Mouse (Mus musculus): ENCODE results near the gene Trpc1.

The Trpc1 gene

DNA sequence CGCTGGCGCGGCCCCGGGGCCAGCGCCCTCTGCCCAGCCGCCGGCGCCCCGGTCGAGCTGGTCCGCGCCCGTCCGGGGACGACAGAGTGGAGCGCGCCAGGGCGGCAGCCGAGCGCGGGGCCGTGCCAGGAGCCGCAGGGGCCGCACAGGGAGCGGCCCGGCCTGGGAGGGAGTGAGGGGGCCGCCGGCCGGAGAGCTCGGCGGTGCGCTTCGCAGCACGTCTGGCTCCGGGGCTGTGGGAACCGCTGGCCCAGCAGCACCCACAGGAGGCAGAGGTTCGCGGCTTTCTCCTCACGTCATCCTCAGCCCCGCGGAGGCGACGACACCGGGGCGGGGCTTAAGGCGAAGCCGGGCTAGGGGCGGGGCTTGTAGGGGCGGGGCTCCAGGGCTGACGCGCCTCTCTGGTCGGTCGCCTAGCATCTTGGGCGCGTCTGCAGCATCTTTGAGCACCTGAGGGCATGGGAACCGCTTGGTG, at the start of gene Trpc1:
Gene Trpc1, minus strand, starts transcription at position 339 of the 475 bp plus-strand sequence.
- peak; percentile 83 for DNase-seq (ENCODE audit: low spot score)

DNA sequence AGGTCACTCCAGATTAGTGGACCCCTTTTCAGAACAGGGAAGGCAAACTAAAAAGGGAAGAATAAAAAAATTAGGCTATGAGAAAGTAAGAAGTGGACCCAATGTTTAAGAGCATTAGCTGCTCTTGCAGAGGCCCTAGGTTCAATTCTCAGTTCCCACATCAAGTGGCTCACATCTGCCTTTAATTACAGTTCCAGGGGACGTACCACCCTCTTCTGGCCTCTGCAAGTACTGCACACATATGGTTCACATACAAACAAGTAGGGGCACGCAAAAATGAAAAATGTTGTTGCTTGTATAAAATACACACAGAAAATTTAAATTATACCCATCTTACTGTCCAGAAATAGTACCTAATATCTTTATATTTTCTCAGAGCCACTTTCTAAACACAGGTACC, 46.1 kb upstream of the Trpc1 start:
- DNase-seq (ENCODE audit: low spot score) = no peak

DNA sequence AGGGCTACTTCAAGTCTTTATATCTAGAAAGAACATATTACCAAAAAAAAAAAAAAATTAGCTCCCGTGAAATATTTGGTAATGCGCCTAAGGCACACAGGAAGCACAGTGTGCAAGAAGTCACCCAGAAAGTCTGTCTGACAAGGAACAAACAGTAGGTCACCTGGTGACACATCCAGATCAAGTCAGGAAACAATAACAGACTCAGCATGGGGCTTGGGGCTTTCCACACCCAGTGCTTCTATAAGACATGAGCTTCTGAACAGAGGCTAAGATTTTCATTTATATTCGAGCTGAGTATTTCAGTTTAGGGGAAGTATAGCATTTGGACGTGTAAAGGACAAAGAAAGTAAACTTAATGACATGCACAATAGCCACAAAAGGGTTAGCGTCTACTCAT, 45.7 kb upstream of the Trpc1 start:
- no peak for DNase-seq (ENCODE audit: low spot score)

DNA sequence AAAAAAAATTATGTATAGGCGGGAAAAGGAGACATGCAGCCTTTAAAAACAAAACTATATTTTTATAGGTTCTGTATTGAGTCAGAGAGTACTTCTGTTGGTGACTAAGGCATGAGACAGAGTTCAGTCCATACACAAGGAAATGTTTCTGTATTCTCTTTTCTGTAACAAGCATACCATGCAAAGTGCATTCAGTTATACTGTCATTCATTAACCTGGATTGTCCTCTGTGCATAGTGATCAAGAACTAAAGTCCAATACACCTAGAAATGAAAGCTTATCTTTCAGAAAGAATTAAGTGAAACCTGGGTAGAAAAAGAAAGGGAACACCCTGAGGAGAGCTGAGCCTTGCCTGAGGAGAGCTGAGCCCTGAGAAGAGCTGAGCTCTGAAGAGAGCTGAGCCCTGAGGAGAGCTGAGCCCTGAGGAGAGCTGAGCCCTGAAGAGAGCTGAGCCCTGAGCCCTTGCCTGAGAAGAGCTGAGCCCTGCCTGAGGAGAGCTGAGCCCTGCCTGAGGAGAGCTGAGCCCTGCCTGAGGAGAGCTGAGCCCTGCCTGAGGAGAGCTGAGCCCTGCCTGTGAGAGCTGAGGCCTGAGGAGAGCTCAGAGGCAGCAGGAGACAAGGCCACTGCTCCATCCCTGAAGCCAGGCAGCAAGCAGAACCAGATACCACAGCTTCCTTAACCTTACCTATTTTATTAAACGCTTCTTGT, 45.1 kb upstream of the Trpc1 start:
- no peak for DNase-seq (ENCODE audit: low spot score)

DNA sequence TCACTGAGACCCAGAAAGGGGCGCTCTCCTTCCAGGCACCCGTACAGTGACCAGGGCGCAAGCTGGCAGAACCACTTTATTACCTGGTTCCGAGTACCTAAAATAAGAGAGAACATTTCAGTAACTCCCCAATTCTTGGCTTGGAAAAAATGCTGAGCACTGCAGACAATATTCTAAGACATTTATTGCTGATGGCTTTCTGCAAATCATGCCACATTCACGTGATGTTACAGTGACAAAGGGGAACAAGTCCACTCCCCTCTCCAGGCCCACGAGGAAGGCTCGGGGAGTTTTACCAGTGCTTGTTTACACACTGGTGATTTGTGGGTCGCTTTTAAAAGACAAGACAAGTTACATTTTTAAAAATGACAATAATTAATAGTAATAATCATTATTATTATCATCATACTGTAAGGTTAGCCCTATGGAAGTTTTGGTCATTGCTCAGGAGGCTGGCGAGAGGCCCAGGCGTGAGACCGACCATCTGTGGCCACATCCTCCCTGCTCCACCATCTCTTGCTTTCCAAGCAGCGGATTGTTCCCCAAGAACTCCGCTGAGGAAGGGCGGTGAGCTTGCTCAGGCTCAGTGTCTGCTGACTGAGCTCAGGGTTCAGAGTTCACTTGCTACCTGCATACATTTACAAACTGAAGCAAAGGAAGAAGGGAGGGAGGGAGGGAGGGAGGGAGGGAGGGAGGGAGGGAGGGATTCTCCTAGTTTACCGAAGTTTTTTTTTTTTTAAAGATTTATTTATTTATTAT, 44.0 kb upstream of the Trpc1 start:
- no peak for DNase-seq (ENCODE audit: low spot score)

DNA sequence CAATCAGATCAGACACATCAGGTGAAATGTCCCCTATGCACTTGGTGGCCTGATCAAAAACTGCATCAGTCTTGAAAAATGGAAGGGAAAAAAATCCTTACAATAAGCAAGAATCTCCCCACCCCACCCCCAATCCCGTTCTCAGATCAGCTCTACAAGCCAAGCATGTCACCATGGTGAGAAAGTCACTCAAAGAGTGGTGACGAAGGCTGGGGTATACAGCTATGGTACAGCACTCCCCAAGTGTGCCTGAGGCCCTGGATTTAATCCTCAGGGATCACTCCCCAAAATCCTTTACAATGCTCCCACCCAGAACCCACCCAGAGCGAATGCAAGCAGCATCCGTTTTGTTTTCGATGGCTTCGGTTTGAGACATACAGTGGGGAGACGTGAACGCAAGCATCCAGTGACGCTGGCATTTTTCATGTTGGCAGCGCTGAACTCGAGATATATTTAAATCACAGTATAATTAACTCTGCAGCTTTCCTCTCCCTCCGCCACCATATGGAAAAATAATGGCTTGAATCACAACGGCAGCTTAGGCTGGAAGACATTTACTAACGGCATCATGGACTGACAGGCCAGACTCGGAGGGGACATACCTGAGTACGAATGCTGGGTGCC, 34.8 kb upstream of the Trpc1 start:
- DNase-seq (ENCODE audit: low spot score) = no peak

DNA sequence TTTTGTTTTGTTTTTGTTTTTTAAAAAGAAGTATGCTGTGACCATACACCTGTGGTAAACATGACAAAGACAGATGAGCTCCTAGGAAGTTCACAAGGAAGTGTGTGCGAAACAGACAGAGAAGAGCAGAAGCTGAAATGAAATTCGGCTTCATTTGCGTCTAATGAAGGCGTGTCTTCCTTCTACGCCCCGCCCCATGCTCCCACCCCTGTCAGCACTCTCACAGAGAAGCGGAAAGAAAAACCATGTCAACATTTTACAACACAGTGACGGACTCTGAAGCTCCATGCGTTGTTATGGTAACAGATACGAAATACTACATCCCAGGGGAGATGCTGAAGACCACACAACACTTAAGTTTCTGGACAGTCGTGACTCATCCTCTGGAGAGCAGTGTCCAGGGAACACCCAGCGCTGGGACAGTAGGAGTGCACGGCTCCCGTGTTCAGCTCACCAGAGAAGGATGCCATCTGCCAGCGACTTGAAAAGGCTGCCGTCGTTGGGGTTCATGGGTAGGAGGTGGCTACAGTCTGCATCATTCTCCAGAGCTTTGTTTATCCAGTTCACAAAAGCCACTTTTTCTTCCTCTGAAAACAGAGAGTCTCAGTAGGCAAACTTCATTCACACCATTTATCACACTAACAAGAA, 33.6 kb upstream of the Trpc1 start:
- no peak for DNase-seq (ENCODE audit: low spot score)

DNA sequence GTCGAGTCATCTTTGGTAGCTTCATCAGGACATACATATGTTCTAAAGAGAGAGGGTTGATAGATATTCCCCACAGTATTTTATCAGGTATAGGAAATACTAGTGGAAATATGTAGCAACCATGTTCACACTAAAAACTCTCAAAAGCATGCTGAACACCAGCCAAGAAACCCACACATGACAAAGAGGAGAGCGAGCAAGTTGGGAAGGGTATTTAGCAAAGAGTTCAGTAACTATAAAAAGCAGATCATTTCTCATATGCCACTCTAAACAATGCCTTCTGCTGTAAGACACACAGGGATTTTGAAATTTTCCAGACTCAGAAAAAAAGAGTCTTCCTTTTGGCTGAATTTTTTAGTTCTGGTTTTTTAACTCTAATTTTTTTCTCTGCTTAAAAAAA, 21.5 kb upstream of the Trpc1 start:
- no peak for DNase-seq (ENCODE audit: low spot score)

DNA sequence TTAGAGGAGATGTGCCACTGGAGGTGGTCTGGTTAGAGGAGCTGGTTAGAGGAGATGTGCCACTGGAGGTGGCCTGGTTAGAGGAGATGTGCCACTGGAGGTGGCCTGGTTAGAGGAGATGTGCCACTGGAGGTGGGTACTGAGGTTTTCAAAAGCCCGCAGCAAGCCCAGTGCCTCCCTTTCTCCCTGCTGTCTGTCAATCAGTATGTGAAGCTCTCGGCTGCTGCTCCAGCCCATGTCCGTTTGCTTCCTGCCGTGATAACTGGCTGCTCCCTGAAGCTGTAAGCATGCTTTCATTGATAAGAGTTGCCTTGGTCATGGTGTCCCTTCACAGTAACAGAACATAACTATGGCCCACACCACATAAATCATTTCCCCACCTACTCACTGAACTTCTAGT, 13.0 kb upstream of the Trpc1 start:
- DNase-seq (ENCODE audit: low spot score) = no peak

DNA sequence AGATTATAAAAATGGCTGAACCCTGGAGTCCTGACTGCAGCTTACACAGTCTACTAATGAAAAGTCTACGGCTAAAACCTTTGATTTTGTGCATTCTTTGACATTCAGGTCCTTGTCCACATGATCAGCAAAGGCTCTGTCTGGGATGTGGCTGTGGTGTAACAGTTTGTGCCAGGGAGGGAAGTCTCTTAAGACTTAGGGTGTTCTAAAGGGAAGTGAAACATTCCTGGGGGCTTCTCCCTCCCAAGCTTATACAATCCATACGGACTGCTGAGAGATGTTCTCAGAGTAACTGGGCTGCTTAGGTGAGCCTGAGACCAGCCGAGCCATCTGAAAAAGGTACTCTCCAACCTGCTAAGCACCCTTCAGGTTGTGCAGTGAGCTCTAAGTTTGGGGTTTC, 12.1 kb upstream of the Trpc1 start:
- DNase-seq (ENCODE audit: low spot score) = no peak

DNA sequence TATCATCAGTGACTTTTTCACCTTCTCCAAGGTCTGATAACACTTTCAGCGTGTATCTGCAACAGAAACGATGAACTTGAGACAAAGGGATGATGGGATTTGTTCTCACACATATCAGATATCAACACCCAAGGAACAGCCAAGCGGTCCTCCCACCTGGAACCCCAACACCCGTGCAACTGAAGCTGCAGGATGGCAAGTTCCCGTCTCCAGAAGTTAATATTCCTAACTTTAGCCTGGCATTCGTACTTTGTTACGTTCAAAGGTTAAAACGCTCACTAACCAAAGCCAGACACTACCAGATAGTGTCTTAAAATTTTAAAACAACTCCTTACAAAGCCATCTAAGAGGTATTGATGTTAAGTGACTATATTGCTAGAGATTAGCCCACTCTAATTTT, 11.2 kb upstream of the Trpc1 start:
- DNase-seq (ENCODE audit: low spot score) = no peak

DNA sequence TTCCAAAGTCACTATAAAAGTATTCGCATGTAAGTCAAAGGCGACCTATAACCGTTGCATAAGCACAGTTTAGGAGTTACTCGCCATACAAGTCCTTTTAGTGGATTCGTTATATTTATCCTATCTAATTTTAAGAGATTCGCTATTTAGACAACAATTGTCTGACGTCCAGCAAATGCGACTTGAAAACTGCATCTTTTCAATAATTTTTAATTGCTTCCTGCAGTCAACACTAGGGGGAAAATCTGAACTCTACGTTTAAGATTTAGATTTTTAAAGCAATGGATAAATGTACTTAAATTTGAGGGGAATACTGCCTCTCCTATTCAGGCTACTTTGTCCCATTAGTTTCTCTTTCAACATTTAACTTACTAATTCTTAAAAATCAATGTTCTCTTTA, 571 bp upstream of the Trpc1 start:
- no peak for DNase-seq (ENCODE audit: low spot score)

DNA sequence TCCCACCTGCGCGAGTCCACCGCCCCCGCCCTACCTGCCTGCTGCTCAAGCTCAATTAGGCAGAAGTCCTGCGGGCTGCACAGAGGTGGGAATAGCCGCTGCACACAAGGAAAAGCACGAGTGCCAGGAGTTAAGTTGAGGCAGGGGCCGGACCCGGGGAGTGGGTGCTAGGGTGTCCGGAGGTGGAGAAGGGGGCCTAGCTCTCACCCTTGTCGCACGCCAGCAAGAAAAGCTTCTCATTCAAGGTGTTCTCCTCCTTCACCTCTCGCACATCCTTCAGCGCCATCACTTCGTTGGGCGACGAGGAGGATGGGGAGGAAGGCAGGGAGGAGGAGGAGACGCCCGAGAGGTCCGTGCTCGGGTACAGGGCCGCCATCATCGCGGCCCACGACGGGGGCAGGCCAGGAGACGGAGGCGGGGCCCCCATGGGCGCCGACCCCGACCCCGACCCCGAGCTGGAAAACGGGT, 680 bp downstream of the Trpc1 start:
- peak; percentile 21 for DNase-seq (ENCODE audit: low spot score)

DNA sequence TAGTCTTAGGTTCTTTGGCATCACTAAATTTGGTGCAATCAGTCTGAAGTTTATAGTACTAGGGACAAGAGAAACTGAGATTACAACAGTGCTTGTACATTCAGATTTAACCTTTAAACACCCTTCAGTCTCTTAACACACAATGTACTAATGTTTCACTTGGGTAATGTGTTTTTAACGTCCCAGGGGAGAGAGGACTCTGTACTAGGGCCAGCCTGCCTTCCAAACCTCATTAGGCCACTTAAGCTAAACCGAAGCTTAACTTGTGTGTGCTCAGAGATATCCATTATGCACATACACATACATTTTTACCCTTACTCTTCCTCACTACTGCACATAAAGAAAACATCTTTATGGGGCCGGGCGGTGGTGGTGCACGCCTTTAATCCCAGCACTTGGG, 2.9 kb downstream of the Trpc1 start:
- no peak for DNase-seq (ENCODE audit: low spot score)

DNA sequence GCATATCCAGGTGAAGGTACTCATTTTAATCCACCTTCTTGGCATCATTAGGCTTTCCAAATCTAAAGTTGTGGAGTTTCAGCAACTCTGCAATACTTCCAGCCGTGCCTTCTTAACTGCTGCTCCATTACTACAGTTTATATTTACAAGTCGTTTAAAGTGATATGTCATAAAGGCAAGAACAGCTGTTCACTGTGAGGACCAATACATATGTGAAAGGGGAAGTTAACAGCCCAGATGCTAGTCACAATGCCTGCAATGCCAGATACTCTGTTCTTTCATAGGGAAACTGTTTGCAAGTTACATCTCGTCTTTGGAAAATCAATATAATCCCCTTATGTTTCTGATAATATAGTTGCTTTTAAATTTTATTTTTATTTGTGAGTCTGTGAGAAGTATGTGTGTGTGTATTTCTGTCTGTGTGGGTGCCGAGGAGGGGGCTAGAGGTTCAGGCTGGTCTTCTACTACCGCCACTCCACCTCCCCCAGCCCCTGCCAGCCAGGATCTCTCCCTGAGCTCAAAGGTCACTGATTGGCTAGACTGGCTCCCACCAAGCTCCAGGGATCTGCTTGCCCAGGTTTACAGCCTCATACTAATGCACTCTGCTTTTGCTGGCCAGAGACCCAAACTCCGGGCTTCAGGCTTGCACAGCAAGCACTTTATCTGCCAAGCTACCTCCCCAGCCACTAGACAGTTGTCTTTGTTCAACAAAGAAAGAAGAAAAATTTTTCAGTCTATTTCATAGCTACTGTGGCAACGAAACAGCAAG, 5.1 kb downstream of the Trpc1 start:
- DNase-seq (ENCODE audit: low spot score) = no peak

DNA sequence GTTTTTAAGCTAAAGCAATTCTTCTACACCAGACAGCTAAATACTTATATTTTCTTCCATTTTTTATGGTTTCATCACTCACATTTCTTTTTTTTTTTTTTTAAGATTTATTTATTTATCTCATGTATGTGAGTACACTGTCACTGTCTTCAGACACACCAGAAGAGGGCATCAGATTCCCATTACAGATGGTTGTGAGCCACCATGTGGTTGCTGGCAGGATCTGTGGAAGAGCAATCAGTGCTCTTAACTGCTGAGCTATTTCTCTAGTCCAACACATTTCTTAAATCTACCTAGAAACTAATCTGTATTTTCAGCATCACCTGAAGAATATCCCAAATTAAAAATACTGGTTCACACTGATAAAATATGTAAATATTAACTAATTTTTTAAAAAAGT, 13.9 kb downstream of the Trpc1 start:
- DNase-seq (ENCODE audit: low spot score) = no peak

DNA sequence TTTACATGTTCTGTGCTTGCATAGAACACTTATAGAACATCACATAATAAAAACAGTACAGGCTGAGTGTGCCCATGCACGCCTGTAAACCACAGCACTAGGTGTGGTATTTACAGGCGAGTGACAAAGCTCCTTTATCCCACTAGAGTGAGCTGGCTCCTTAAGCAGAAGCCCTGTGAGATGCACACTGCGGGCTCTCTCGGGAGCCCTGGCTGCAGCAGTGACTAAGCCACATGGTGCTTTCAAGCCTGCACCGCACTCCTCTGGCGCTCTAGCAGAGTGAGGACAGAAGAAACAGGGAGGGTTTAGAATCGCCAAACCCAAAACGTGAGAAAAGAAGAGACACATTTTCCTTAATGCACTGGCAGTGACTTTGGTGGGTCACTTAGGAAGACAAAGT, 37.6 kb downstream of the Trpc1 start:
- DNase-seq (ENCODE audit: low spot score) = no peak

DNA sequence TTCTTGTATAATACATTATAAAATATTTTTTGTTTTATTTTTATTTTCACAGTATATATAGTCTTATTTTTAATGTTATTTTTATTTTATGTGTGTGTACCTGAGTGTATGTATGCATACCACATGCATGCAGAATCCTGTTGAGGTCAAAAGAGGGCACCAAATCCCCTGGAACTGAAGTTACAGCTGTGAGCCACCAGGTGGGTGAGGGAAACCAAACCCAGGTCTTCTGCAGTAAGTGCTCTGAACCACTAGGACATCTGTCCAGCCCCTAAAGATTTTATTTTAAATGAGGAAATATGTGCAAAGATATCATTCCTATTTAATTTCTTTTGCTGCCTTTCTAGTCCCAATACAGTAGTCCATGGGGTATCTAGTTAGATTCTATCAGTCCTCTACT, 41.2 kb downstream of the Trpc1 start:
- DNase-seq (ENCODE audit: low spot score) = no peak

DNA sequence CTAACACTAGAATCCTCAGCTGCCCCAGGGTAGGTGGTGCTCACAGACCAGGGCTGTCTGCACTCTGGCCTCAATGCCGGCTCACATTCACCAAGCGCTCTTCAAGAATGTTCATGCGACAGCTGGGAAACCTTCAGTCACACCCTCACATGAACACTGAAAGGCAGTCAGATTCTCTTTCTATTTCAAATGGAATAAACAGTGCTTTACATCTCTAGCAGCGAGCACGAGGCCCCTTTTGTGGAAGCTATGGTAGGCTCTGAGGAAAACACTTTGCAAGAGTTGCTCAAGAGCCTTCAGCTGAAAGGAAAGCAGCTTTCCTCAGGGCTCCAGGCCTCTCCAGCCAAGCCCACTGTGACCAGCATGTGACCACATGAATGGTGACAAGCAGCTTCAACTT, 44.8 kb downstream of the Trpc1 start:
- no peak for DNase-seq (ENCODE audit: low spot score)

DNA sequence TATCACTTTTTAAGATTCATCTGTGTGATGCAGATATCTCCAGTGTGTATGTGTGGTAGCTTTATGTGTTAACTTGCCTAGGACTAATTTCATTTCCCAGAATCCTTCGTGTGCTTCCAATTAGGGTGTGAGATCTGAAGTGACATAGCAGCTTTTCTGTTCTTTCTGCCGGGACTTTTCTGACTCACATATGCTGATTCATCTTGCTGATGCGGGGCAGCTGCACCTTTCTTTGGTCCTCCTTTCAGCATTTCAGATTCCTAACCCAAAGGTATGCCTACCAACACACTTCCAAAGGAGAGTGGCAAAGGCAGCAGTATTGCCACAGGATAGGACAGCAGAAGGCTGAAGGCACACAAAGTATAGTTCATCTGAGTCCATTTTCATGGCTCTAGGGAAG, 46.1 kb downstream of the Trpc1 start:
- no peak for DNase-seq (ENCODE audit: low spot score)

DNA sequence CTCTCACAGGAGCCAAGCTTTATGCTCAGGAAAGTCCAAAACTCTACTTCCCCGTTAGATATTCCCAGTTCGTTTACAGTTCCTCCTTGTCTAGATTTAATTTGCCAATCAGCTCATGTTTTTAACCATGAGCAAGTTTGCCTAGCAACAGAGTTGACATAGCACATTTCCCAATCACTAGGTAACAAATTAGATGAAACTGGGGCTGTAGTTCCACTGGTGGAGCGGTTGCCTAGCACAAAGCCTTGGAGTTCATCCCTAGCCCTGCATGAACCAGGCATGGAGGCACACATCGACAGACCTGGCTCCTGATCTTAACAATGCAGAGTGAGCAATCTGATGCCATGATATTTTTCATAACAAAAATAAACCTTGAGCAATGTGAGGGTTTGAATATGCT, 50.9 kb downstream of the Trpc1 start:
- DNase-seq (ENCODE audit: low spot score) = no peak

DNA sequence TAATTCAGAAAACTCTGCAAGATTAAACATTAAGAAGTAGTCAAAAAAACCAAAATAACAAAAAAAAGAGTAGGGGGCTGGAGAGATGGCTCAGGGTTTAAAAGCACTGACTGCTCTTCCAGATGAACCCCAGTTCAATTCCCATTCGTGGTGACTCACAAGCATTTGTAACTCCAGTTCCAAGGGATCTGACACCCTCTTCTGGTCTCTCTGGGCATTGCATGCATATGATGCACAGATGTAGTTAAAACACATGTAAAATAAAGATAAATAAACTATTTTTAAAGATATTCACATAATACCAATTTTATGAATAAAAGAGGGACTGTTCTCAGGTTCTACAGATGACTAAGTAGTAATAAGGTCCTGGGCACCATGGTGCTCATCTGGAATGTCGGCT, 52.4 kb downstream of the Trpc1 start:
- DNase-seq (ENCODE audit: low spot score) = peak; percentile 54
